Mouse (Mus musculus): ENCODE data around the gene Chchd4. TPM values are rescaled to one million over a fixed set of nuclear protein-coding genes. Genes with fewer than 3 reads are reported as not detected.

Gene Chchd4
- 10.9 TPM for polyA plus RNA-seq (2014; fragmentation: Illumina TruSeq; extraction: RNeasy Lipid Tissue Mini Kit (QIAGEN cat#74804); ENCODE audit: insufficient read depth, low read depth, low replicate concordance)

DNA sequence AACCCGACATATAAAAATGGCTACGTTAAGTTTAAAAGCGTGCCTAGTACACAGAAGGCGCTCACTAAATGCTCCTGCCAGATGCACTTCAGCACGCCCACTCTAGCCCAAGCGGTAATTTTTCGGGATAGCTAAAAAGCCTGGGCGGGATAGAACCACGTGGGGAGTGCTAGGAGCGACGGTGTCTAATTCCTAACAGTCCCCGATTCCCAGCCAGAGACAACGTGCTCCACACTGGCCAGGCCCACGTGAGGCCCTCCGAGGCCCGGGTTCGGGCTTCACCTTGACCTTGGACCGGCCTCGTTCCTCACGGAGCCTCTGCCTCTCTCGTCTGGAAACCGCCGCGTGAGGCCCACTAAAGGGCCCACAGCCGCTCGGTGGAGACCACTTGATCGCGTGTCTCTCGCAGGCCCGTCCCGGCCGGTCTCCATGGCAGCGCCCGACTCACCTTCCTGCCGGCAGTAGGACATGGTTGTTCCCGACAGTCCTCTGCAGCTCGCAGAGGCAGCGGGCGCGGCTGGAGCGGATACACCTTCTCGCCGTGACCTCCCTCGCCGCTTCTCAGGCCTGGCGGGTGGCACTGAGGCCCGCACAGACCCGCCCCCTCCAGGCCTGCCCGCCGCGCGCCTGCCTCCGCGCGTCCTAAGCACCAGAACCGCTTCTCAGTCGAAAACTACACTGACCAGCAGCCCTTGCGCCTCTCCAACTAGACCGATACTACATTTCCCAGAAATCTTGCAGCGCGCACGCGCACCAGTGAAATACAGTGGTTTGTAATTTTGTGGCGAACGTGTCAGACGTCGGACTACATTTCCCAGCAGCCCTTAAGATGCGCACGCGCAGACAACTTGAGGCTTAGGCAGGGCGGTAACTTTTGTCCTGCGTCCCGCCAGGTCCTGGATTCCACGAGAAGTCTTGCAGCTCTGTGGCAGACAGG is at the start of gene Chchd4, which contains the start of gene Tmem43:
Gene Chchd4 (minus strand): TSS at position 679 of the 937 bp plus-strand sequence.
Gene Tmem43 (plus strand): TSS at position 836 of the 937 bp plus-strand sequence.

GRCm38 (mm10) chr6:91515545-91516449 is 42.5 kb upstream of the Chchd4 start, which contains the start of the genes Xpc and Lsm3:
Gene Xpc, minus strand, starts transcription at chr6:91515888.
Gene Lsm3, plus strand, starts transcription at chr6:91515928.

Other genes starting within 250 kb of the Chchd4 start
- 4.6 TPM for gene Wnt7a, start 62.2 kb downstream of the Chchd4 start, polyA plus RNA-seq (2014; fragmentation: Illumina TruSeq; extraction: RNeasy Lipid Tissue Mini Kit (QIAGEN cat#74804); ENCODE audit: insufficient read depth, low read depth, low replicate concordance)
- gene Tmem43, start 157 bp upstream of the Chchd4 start, polyA plus RNA-seq (2014; fragmentation: Illumina TruSeq; extraction: RNeasy Lipid Tissue Mini Kit (QIAGEN cat#74804); ENCODE audit: insufficient read depth, low read depth, low replicate concordance), result 45.3 TPM
- gene Xpc, start 42.3 kb upstream of the Chchd4 start, polyA plus RNA-seq (2014; fragmentation: Illumina TruSeq; extraction: RNeasy Lipid Tissue Mini Kit (QIAGEN cat#74804); ENCODE audit: insufficient read depth, low read depth, low replicate concordance), result 14.0 TPM
- 69.8 TPM for gene Lsm3, start 42.4 kb upstream of the Chchd4 start, polyA plus RNA-seq (2014; fragmentation: Illumina TruSeq; extraction: RNeasy Lipid Tissue Mini Kit (QIAGEN cat#74804); ENCODE audit: insufficient read depth, low read depth, low replicate concordance)
- 18.1 TPM for gene Slc6a6, start 210.5 kb upstream of the Chchd4 start, polyA plus RNA-seq (2014; fragmentation: Illumina TruSeq; extraction: RNeasy Lipid Tissue Mini Kit (QIAGEN cat#74804); ENCODE audit: insufficient read depth, low read depth, low replicate concordance)